ENCODE assay signal across 11 mouse cellular contexts in the genomic region with DNA sequence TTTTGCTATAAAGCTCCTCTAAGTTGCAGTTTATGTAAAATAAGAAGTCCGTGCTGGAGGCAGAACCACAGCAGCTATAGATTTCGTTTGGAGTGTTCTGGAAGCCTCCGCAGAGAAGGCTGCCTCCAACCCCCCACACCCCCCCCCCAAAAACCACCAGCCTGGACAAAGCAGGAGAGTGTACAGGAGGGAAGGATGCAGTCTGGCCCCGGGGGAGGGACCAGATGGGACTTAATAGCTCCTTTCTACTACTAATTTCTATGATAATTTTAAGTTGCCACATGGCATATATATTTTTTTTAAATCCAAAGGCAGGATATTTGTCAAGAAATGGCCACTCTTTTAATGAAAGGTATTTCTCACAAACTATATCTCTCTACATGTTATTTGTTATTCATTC.
"Had no signal": no experiment of that assay in that cellular context is flagged by ENCODE, and none has a peak within 500 bp of the region (broad histone marks: within the 10 kb centered on the region; RNA-seq: fewer than 3 reads in every experiment).

No protein-coding gene starts in this region.

- DNase-seq: liver; liver, embryonic 13.5 days; liver, postnatal 0 days; lung, adult 18-20 months; lung, adult 2 months; lung, embryonic 14.5 days; lung, postnatal 10 days; lung, postnatal 14 days; lung, postnatal 36 days; lung, postnatal 4 days; midbrain, embryonic 14.5 days had no signal
